Mouse (Mus musculus) cerebellum, adult 18-20 months (tissue): ENCODE measurements at regions not wholly inside any gene's neighbourhood (a gene's known extent, or its start where the extent isn't known, plus 50 kb on each side); places are given as distances from the start of the nearest gene placed in this dataset.

Experiments
- DNase-seq, 2 experiments: peaks; one replicate each; pipeline ENCODE4 v3.0.0; 2021

- DNase-seq: no peak
Observed at GRCm38 (mm10) chr13:28793166-28793935, 160.2 kb downstream of the Sox4 start.

- no peak for DNase-seq
Observed at GRCm38 (mm10) chr13:28792461-28793165, 160.9 kb downstream of the Sox4 start.

- no peak for DNase-seq
Observed at GRCm38 (mm10) chr13:28790381-28790780, 163.1 kb downstream of the Sox4 start.

- DNase-seq: no peak
Observed at GRCm38 (mm10) chr13:28787331-28787643, 166.2 kb downstream of the Sox4 start.

- DNase-seq: no peak
Observed at GRCm38 (mm10) chr13:28786629-28787330, 166.7 kb downstream of the Sox4 start.

- no peak for DNase-seq
Observed at GRCm38 (mm10) chr13:28782497-28783246, 170.8 kb downstream of the Sox4 start.

- DNase-seq: no peak
Observed at GRCm38 (mm10) chr13:28782081-28782480, 171.4 kb downstream of the Sox4 start.

GRCm38 (mm10) chr13:28781660-28782059 lies 171.9 kb downstream of the Sox4 start:
- no peak for DNase-seq

- no peak for DNase-seq
Observed at GRCm38 (mm10) chr13:28780462-28780861, 173.1 kb downstream of the Sox4 start.

- no peak for DNase-seq
Observed at GRCm38 (mm10) chr13:28775142-28775815, 178.2 kb downstream of the Sox4 start.

- DNase-seq: no peak
Observed at GRCm38 (mm10) chr13:28774649-28775048, 178.9 kb downstream of the Sox4 start.

- no peak for DNase-seq
Observed at GRCm38 (mm10) chr13:28773466-28773865, 180.0 kb downstream of the Sox4 start.

GRCm38 (mm10) chr13:28770531-28770930 lies 183.0 kb downstream of the Sox4 start:
- no peak for DNase-seq

- DNase-seq: no peak
Observed at GRCm38 (mm10) chr13:28770018-28770417, 183.5 kb downstream of the Sox4 start.

- DNase-seq: no peak
Observed at GRCm38 (mm10) chr13:28768717-28769426, 184.6 kb downstream of the Sox4 start.

GRCm38 (mm10) chr13:28762555-28762954 lies 191.0 kb downstream of the Sox4 start:
- DNase-seq: no peak

GRCm38 (mm10) chr13:28759026-28759425 lies 194.5 kb downstream of the Sox4 start:
- DNase-seq: no peak

GRCm38 (mm10) chr13:28757846-28758522 lies 195.5 kb downstream of the Sox4 start:
- DNase-seq: no peak

GRCm38 (mm10) chr13:28756915-28757765 lies 196.4 kb downstream of the Sox4 start:
- DNase-seq: no peak

GRCm38 (mm10) chr13:28754207-28754606 lies 199.3 kb downstream of the Sox4 start:
- no peak for DNase-seq
